Mouse (Mus musculus) kidney, embryonic 15.5 days (tissue): ENCODE results near the gene Zfp57. TPM values are rescaled to one million over a fixed set of nuclear protein-coding genes. Genes with fewer than 3 reads are reported as not detected.

Experiments used
- ATAC-seq: fragments of 200-750 bp; cut with Nextera tagmentation; replicated peaks from 2 replicates; pipeline ENCODE4 v1.8.0; 2017; ENCODE audit warnings: moderate TSS enrichment; ENCODE audit not compliant: low FRiP score
- H3K27ac ChIP-seq: fragments of 300-500 bp; sonication (generic); 2 replicates; pipeline ENCODE4 v1.5.1; 2015; ENCODE audit warnings: mild to moderate bottlenecking, inconsistent platforms
- H3K27me3 ChIP-seq: fragments of 300-500 bp; sonication (generic); 2 replicates; pipeline ENCODE4 v1.6.1; 2015; ENCODE audit warnings: inconsistent platforms
- H3K36me3 ChIP-seq: fragments of 300-500 bp; sonication (generic); 2 replicates; pipeline ENCODE4 v1.6.1; 2015; ENCODE audit warnings: inconsistent platforms
- H3K4me1 ChIP-seq: fragments of 300-500 bp; sonication (generic); 2 replicates; pipeline ENCODE4 v1.6.1; 2015; ENCODE audit warnings: inconsistent platforms
- H3K4me2 ChIP-seq: fragments of 300-500 bp; sonication (generic); 2 replicates; pipeline ENCODE4 v1.6.1; 2015; ENCODE audit warnings: moderate library complexity, mild to moderate bottlenecking, inconsistent platforms
- H3K4me3 ChIP-seq: fragments of 300-500 bp; sonication (generic); replicated peaks from 2 replicates; pipeline ENCODE4 v1.5.1; 2015; ENCODE audit warnings: mild to moderate bottlenecking, inconsistent platforms
- H3K9ac ChIP-seq: fragments of 300-500 bp; sonication (generic); 2 replicates; pipeline ENCODE4 v1.6.1; 2015; ENCODE audit warnings: mild to moderate bottlenecking, inconsistent platforms
- H3K9me3 ChIP-seq: fragments of 300-500 bp; sonication (generic); replicated peaks from 2 replicates; pipeline ENCODE4 v1.6.1; 2016; ENCODE audit warnings: inconsistent platforms
- WGBS: fragments of 180-500 bp; shearing (Covaris S2); methylation state at CpG from one replicate; pipeline ENCODE4 v1.1.7; 2015; ENCODE audit warnings: mixed read lengths; 5-methylcytosine and 5-hydroxymethylcytosine counted together
- polyA plus RNA-seq: library from polyadenylated mRNA; unstranded; fragments of >200 nt; fragmentation: Nextera tagmentation; extraction: Ambion mirVana; gene quantifications from 2 replicates; pipeline ENCODE4 v1.2.1, GENCODE M21; 2015

Zfp57 gene
- polyA plus RNA-seq, 1 experiment from 2014 or later: 69.4 TPM

- no peak for ATAC-seq
- Histone ChIP-seq H3K4me3 (no peak overlapping the region), H3K9ac (no peak overlapping the region), H3K27me3 (no peaks in the 10 kb centered on the region), H3K27ac (no peak overlapping the region), H3K4me1 (0 out of 2 replicates have a peak, but pooled peaks cover 11% of the 10 kb centered on the region), H3K36me3 (no peaks in the 10 kb centered on the region), H3K4me2 (no peak overlapping the region), H3K9me3 (no peaks in the 10 kb centered on the region)
- 90% methylated on average over 2 of the region's 2 CpGs for WGBS
These were observed 25.5 kb downstream of the Zfp57 start for GRCm38 (mm10) chr17:37026425-37026824.

DNA sequence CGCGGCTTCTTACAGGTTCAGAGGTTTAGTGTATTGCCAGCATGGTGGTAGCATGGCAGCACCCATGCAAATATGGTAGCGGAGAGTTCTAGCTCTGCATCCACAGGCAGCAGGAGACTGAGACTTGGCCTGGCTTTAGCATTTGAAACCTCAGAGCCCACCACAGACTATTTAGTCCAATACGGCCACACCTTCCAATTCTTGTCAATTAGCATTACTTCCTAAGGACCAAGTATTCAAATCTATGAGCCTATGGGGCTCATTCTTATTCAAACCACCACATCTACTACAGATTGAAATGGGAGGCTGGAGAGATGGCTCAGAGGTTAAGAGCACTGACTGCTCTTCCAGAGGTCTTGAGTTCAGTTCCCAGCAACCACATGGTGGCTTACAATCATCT lies 26.5 kb downstream of the Zfp57 start:
- Histone ChIP-seq H3K27ac (peak overlapping the region; percentile 95; the same call in 1 of the 2 replicates), H3K36me3 (no peaks in the 10 kb centered on the region), H3K4me1 (0 out of 2 replicates have a peak, but pooled peaks cover 11% of the 10 kb centered on the region), H3K9ac (no peak overlapping the region), H3K9me3 (no peaks in the 10 kb centered on the region), H3K27me3 (no peaks in the 10 kb centered on the region), H3K4me3 (no peak overlapping the region), H3K4me2 (no peak overlapping the region)
- 95% methylated on average over 4 of the region's 4 CpGs for WGBS
- no peak for ATAC-seq

DNA sequence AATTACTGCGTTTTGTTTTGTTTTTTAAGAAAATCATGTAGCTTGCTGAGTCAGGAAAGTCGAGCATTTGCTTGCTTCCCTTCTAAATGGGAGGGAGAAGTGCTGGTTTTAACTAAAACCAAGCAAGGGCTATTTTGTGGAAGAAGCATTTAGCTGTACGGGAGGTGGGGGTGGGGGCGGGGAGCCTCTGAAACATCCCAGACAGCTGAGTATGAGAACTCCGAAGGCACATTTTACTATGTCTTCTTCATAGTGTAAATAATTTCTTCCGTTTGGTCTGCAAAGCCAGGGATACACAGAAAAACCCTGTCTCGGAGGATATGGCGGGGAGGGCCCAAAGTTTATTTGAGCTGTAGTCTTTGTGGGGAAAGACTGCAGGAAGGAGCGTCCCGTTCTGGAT lies 27.2 kb downstream of the Zfp57 start:
- peak; percentile 41 for ATAC-seq
- WGBS: 6% methylated on average over 10 of the region's 10 CpGs

DNA sequence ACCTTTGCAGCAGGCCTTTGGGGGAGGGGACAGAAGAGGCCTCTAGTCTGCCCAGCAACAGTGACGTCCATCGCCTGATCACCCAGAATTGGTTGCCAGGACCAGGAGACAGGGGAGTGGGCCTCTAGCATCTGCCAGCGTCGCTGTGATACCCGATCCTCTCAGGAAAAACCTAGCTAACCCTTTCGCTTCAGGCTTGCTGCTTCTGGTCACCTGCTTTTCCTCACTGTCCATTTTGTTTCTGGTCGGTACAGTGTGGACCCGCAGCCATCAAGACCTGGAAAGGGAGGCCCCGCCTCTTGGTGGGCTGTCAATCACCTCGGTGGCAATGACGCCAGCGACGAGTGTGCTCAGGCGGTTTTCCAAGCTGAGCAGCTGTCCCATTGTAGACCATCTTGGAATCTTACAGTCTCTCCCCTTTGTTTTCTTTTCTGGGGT lies 27.7 kb downstream of the Zfp57 start:
- H3K4me3 ChIP-seq: peak overlapping the region; percentile 59
- H3K4me1 ChIP-seq: 0 out of 2 replicates have a peak, but pooled peaks cover 11% of the 10 kb centered on the region
- H3K27ac ChIP-seq: peak overlapping the region; percentile 95
- peak overlapping the region; percentile 62 for H3K4me2 ChIP-seq
- WGBS: 0% methylated on average over 14 of the region's 14 CpGs
- no peaks in the 10 kb centered on the region for H3K36me3 ChIP-seq
- no peaks in the 10 kb centered on the region for H3K9me3 ChIP-seq
- peak; percentile 99 for ATAC-seq
- H3K9ac ChIP-seq: peak overlapping the region; percentile 47; the same call in 1 of the 2 replicates
- no peaks in the 10 kb centered on the region for H3K27me3 ChIP-seq

More for the DNA sequence above, 27.2 kb downstream of the Zfp57 start:
- no peaks in the 10 kb centered on the region for H3K27me3 ChIP-seq
- H3K4me3 ChIP-seq: peak overlapping the region; percentile 59
- no peaks in the 10 kb centered on the region for H3K9me3 ChIP-seq
- H3K36me3 ChIP-seq: no peaks in the 10 kb centered on the region
- H3K9ac ChIP-seq: peak overlapping the region; percentile 10; the same call in 1 of the 2 replicates
- 0 out of 2 replicates have a peak, but pooled peaks cover 11% of the 10 kb centered on the region for H3K4me1 ChIP-seq
- peak overlapping the region; percentile 62 for H3K4me2 ChIP-seq
- peak overlapping the region; percentile 95 for H3K27ac ChIP-seq

GRCm38 (mm10) chr17:37029162-37029561 lies 28.2 kb downstream of the Zfp57 start:
- 0 out of 2 replicates have a peak overlapping the region, but pooled peaks have one; percentile 47 for H3K9ac ChIP-seq
- H3K9me3 ChIP-seq: no peaks in the 10 kb centered on the region
- H3K4me1 ChIP-seq: 0 out of 2 replicates have a peak, but pooled peaks cover 11% of the 10 kb centered on the region
- H3K4me2 ChIP-seq: peak overlapping the region; percentile 62
- 70% methylated on average over 8 of the region's 8 CpGs for WGBS
- H3K4me3 ChIP-seq: peak overlapping the region; percentile 59
- H3K27me3 ChIP-seq: no peaks in the 10 kb centered on the region
- H3K36me3 ChIP-seq: no peaks in the 10 kb centered on the region
- H3K27ac ChIP-seq: peak overlapping the region; percentile 95
- ATAC-seq: peak; percentile 19; the same call in 1 of the 2 replicates

- H3K27ac ChIP-seq: no peak overlapping the region
- no peaks in the 10 kb centered on the region for H3K27me3 ChIP-seq
- WGBS: 78% methylated on average over 2 of the region's 2 CpGs
- no peaks in the 10 kb centered on the region for H3K36me3 ChIP-seq
- H3K4me3 ChIP-seq: no peak overlapping the region
- no peaks in the 10 kb centered on the region for H3K4me1 ChIP-seq
- no peaks in the 10 kb centered on the region for H3K9me3 ChIP-seq
- H3K9ac ChIP-seq: no peak overlapping the region
- no peak overlapping the region for H3K4me2 ChIP-seq
- no peak for ATAC-seq
These were observed 38.3 kb downstream of the Zfp57 start for GRCm38 (mm10) chr17:37039127-37039894.

GRCm38 (mm10) chr17:37044651-37045244 lies 43.8 kb downstream of the Zfp57 start:
- Histone ChIP-seq H3K36me3 (no peaks in the 10 kb centered on the region), H3K4me2 (peak overlapping the region; percentile 97), H3K27me3 (peaks cover 5% of the 10 kb centered on the region), H3K4me1 (peaks cover 28% of the 10 kb centered on the region), H3K27ac (no peak overlapping the region), H3K4me3 (peak overlapping the region; percentile 86), H3K9me3 (no peaks in the 10 kb centered on the region), H3K9ac (peak overlapping the region; percentile 89; the same call in 1 of the 2 replicates)
- no peak for ATAC-seq
- 73% methylated on average over 7 of the region's 7 CpGs for WGBS

- H3K9me3 ChIP-seq: no peaks in the 10 kb centered on the region
- peaks cover 35% of the 10 kb centered on the region for H3K4me1 ChIP-seq
- H3K27me3 ChIP-seq: peaks cover 5% of the 10 kb centered on the region
- peak within 1 kb of the TSS; percentile 85 for H3K27ac ChIP-seq
- no peaks in the 10 kb centered on the region for H3K36me3 ChIP-seq
- H3K4me3 ChIP-seq: peak within 1 kb of the TSS; percentile 86
- H3K4me2 ChIP-seq: peak within 1 kb of the TSS; percentile 97
- peak within 1 kb of the TSS; percentile 89 for H3K9ac ChIP-seq
- under 1% methylated on average over 48 of the region's 55 CpGs for WGBS
- ATAC-seq: peak; percentile 88
These were observed 44.8 kb downstream of the Zfp57 start, which contains the start of gene Gabbr1 for GRCm38 (mm10) chr17:37045611-37046311. Gene Gabbr1, plus strand, starts transcription at chr17:37045966.

DNA sequence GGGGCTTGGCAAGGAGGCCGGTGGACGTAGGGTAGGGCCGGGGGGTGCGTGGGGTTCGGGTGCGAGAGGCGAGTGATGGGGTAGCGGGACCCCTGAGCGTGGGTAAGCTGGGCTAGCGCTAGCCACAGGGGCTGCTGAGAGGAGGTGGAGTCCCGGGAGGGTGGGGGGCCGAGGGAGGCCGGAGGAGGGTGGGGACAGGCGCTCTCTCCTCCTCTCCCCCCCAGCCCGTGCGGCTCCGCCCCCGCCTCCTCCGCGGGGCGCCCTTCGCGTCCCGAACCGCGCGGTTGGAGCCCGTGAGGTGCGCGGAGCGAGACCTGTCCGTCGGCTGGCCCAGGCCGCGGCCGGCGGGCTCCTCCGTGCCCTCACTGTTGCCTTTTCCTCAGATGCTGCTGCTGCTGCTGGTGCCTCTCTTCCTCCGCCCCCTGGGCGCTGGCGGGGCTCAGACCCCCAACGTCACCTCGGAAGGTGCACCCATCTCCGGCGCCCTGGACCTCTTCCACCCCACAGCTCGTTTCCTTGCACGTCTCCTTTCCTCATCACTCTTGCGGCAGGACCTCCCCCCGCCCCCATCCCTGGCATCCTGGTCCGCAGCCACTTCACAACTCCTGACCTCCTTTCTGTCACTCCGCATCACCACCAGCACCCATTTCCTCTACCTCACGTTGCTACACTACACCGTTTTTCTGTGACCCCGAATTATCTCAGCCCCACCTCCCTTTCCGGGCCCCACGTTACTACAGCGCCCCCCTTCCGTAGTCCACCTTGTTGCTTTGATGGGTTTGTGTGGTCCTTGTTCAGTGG lies 45.5 kb downstream of the Zfp57 start:
- peak overlapping the region; percentile 86 for H3K4me3 ChIP-seq
- H3K9ac ChIP-seq: peak overlapping the region; percentile 89
- H3K36me3 ChIP-seq: no peaks in the 10 kb centered on the region
- peak; percentile 75 for ATAC-seq
- H3K27ac ChIP-seq: peak overlapping the region; percentile 85
- H3K4me2 ChIP-seq: peak overlapping the region; percentile 97
- H3K4me1 ChIP-seq: peaks cover 40% of the 10 kb centered on the region
- H3K27me3 ChIP-seq: peaks cover 5% of the 10 kb centered on the region
- WGBS: under 1% methylated on average over 44 of the region's 58 CpGs
- no peaks in the 10 kb centered on the region for H3K9me3 ChIP-seq

DNA sequence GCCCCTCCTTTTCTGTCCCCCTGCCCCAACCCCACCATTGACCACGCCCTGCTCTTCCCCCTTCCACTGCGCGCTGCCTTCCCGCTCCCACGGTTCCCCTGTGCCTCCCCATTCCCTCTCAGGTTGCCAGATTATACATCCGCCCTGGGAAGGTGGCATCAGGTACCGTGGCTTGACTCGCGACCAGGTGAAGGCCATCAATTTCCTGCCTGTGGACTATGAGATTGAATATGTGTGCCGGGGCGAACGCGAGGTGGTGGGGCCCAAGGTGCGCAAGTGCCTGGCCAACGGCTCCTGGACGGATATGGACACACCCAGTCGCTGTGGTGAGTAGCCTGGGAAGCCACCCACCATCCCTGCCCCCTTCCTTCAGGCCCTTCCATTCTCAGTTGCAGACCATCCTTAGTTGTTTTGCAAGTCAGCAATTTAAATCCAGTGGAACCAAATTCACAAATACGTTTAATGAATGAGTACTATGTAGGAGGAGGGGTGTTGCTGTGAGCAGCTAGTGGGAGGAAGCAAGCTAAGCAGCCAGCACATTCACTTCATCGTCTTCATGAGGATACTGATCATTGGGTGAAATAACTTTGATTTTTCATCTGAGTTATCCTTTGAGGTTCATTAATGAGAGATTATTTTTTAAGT lies 46.5 kb downstream of the Zfp57 start:
- no peaks in the 10 kb centered on the region for H3K36me3 ChIP-seq
- peaks cover 5% of the 10 kb centered on the region for H3K27me3 ChIP-seq
- H3K4me3 ChIP-seq: peak overlapping the region; percentile 86
- H3K4me1 ChIP-seq: peaks cover 40% of the 10 kb centered on the region
- no peaks in the 10 kb centered on the region for H3K9me3 ChIP-seq
- 16% methylated on average over 19 of the region's 19 CpGs for WGBS
- H3K9ac ChIP-seq: no peak overlapping the region; the same call in 1 of the 2 replicates
- H3K27ac ChIP-seq: no peak overlapping the region
- H3K4me2 ChIP-seq: peak overlapping the region; percentile 97
- no peak for ATAC-seq

DNA sequence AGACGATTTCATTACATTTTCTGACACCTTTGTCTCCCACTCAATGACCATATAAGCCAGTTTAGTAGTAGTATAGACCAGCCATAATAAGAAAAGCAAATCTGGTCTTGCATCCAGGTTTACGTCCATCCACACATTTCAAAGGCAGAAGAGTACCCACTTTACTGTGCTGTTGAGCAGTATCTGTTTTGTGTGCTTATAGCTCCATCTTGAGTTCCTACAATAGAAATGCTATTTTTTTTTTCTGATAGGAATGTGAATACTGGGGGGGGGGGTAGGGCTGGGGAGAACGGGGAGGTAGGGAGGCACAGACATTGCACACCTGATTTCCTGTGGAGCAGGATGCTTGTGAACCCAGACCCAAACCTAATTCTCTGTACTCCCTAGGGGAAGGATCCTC lies 47.0 kb downstream of the Zfp57 start:
- Histone ChIP-seq H3K4me3 (no peak overlapping the region), H3K4me2 (no peak overlapping the region), H3K4me1 (peaks cover 40% of the 10 kb centered on the region), H3K27me3 (peaks cover 5% of the 10 kb centered on the region), H3K9ac (no peak overlapping the region), H3K27ac (no peak overlapping the region), H3K36me3 (no peaks in the 10 kb centered on the region), H3K9me3 (no peaks in the 10 kb centered on the region)
- 40% methylated on average over 3 of the region's 3 CpGs for WGBS
- ATAC-seq: no peak
